Mouse (Mus musculus): Measurements from ENCODE around the gene Dcpp2. TPM values are rescaled to one million over a fixed set of nuclear protein-coding genes. Genes with fewer than 3 reads are reported as not detected.
"Not testable (repeated sequence)": the region's sequence is repeated elsewhere in the genome, so short reads cannot be mapped to it uniquely, and the experiment has no call there.

Dcpp2 gene
- not detected in 2 replicates for polyA plus RNA-seq (2014; fragmentation: Nextera tagmentation; extraction: Ambion mirVana)

DNA sequence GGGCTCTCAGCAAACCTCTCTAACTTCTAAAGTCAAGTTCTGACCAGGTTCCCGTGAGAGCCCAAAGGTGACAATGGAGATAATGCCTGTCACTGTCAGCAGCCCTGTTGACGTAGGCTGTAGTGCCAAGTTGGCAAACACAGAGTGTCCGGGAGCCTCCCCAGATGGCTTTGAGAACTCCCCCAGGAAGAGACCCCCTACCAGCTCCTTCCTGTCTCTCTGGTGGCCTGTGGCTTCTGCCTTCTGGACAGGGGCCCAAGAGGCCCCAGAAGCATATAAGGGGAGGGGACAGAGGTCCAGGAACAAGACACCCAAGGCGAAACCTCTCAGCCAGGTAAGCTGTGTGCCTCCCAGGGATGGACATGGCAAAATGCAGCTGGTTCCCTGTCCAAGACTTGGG is at the start of gene Dcpp2, which contains the start of gene Dcpp1:
TSS of gene Dcpp2 (plus strand) at position 305 of the 400 bp plus-strand sequence.
TSS of gene Dcpp1 (plus strand) at position 301 of the 400 bp plus-strand sequence.
- not testable (repeated sequence) for H3K27me3 ChIP-seq (ENCODE audit: control insufficient read depth, insufficient read depth, low read length); H3K27ac ChIP-seq (ENCODE audit: low read depth, low read length); H3K4me2 ChIP-seq (ENCODE audit: low read depth, low read length); ATAC-seq (ENCODE audit: low read depth); H3K9me3 ChIP-seq (ENCODE audit: control insufficient read depth, low read length); H3K9ac ChIP-seq (replicated peaks; ENCODE audit: low read depth, low read length); H3K4me1 ChIP-seq (ENCODE audit: control insufficient read depth, insufficient read depth, low read length); H3K36me3 ChIP-seq (ENCODE audit: control insufficient read depth, insufficient read depth, low read length); H3K4me3 ChIP-seq (ENCODE audit: low read depth, low read length)
- WGBS: 74% methylated on average over 4 of the region's 4 CpGs

GRCm38 (mm10) chr17:23831201-23831600 is 49.5 kb upstream of the Dcpp2 start:
- Histone ChIP-seq H3K27me3 (ENCODE audit: control insufficient read depth, insufficient read depth, low read length) (peaks cover 3% of the 10 kb centered on the region; the same call in 1 of the 2 replicates), H3K9me3 (ENCODE audit: control insufficient read depth, low read length) (no peaks in the 10 kb centered on the region), H3K4me3 (ENCODE audit: low read depth, low read length) (no peak overlapping the region), H3K4me1 (ENCODE audit: control insufficient read depth, insufficient read depth, low read length) (peaks cover 16% of the 10 kb centered on the region), H3K27ac (ENCODE audit: low read depth, low read length) (no peak overlapping the region), H3K36me3 (ENCODE audit: control insufficient read depth, insufficient read depth, low read length) (peaks cover 3% of the 10 kb centered on the region), H3K9ac (replicated peaks; ENCODE audit: low read depth, low read length) (no peak overlapping the region), H3K4me2 (ENCODE audit: low read depth, low read length) (no peak overlapping the region)
- 100% methylated on average over 1 of the region's 1 CpGs for WGBS
- no peak for ATAC-seq (ENCODE audit: low read depth)

DNA sequence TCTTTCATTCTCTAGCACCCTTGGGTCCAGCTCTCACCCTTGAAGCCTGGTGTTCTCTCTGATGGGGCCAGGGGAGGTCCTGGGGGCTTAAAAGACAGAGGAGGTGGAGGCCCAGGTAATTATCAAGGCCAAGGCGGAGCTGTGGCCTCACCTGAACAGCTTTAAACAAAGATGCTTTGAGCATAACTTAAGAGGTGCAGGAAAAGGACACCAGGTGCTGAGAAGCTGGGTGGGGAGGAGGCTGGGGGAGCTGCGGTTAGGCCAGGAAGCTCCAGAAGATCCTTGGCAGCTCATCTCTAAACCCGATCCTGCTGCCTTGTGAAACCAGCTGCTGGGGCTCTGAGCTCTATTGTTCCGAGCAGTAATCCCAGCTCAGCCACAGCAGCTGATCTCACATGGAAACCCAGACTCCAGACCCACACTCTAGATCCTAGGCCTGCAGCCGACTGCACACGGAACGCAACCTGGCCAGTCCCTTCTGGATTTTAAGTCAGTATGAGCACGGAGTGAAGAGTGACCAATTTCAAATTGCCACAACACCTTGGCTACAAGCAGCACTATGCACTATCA is 44.6 kb upstream of the Dcpp2 start, which contains the start of gene Prss33:
TSS of gene Prss33 (minus strand) at position 51 of the 570 bp plus-strand sequence.
- Histone ChIP-seq H3K27me3 (ENCODE audit: control insufficient read depth, insufficient read depth, low read length) (peaks cover 3% of the 10 kb centered on the region; the same call in 1 of the 2 replicates), H3K36me3 (ENCODE audit: control insufficient read depth, insufficient read depth, low read length) (no peaks in the 10 kb centered on the region), H3K9me3 (ENCODE audit: control insufficient read depth, low read length) (no peaks in the 10 kb centered on the region), H3K4me3 (ENCODE audit: low read depth, low read length) (no peak within 1 kb of the TSS), H3K27ac (ENCODE audit: low read depth, low read length) (no peak within 1 kb of the TSS), H3K4me2 (ENCODE audit: low read depth, low read length) (no peak within 1 kb of the TSS), H3K9ac (replicated peaks; ENCODE audit: low read depth, low read length) (no peak within 1 kb of the TSS), H3K4me1 (ENCODE audit: control insufficient read depth, insufficient read depth, low read length) (no peaks in the 10 kb centered on the region)
- ATAC-seq (ENCODE audit: low read depth): no peak
- 76% methylated on average over 8 of the region's 8 CpGs for WGBS

GRCm38 (mm10) chr17:23841145-23841544 is 39.5 kb upstream of the Dcpp2 start:
- H3K27ac ChIP-seq (ENCODE audit: low read depth, low read length): no peak overlapping the region
- no peak overlapping the region for H3K4me2 ChIP-seq (ENCODE audit: low read depth, low read length)
- no peaks in the 10 kb centered on the region for H3K36me3 ChIP-seq (ENCODE audit: control insufficient read depth, insufficient read depth, low read length)
- no peak overlapping the region for H3K9ac ChIP-seq (replicated peaks; ENCODE audit: low read depth, low read length)
- no peaks in the 10 kb centered on the region for H3K27me3 ChIP-seq (ENCODE audit: control insufficient read depth, insufficient read depth, low read length)
- no peak overlapping the region for H3K4me3 ChIP-seq (ENCODE audit: low read depth, low read length)
- WGBS: 32% methylated on average over 4 of the region's 4 CpGs
- peak; percentile 30; the same call in 1 of the 2 replicates for ATAC-seq (ENCODE audit: low read depth)
- H3K4me1 ChIP-seq (ENCODE audit: control insufficient read depth, insufficient read depth, low read length): no peaks in the 10 kb centered on the region
- H3K9me3 ChIP-seq (ENCODE audit: control insufficient read depth, low read length): no peaks in the 10 kb centered on the region

DNA sequence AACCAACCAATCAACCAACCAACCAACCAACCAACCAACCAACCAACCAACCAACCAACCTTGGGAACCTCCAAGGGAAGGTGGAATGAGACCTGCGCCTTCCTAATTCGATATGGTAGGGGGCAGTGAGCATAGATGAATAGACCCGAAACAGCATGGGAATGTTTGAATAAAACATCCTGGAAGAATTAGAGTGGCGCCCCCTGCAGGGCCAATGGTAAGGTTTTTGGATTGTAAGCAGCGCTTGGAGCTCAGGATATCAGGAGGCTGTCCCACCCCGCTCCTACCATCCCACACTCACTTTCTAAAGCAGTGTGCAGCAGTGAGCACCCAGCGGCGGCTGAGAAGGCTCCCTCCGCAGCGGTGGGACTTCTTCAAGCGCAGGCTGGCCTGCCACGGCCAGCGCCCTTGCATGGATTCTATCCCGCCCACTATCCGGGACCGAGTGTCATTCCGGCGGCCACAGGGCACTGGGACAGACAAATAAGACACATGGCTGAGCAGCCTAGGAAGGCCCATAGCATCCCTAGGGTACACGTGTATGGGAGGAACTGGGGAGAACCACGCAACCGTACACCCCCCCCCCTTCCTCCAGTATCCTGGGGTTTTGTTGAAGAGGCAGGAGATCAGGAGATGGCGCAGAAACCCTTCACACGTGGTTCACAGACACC is 37.4 kb upstream of the Dcpp2 start:
- no peaks in the 10 kb centered on the region for H3K9me3 ChIP-seq (ENCODE audit: control insufficient read depth, low read length)
- H3K4me3 ChIP-seq (ENCODE audit: low read depth, low read length): no peak overlapping the region
- H3K4me2 ChIP-seq (ENCODE audit: low read depth, low read length): 0 out of 2 replicates have a peak overlapping the region, but pooled peaks have one; percentile 7
- WGBS: 43% methylated on average over 23 of the region's 23 CpGs
- no peaks in the 10 kb centered on the region for H3K36me3 ChIP-seq (ENCODE audit: control insufficient read depth, insufficient read depth, low read length)
- no peak overlapping the region for H3K9ac ChIP-seq (replicated peaks; ENCODE audit: low read depth, low read length)
- ATAC-seq (ENCODE audit: low read depth): no peak; the same call in 1 of the 2 replicates
- no peak overlapping the region for H3K27ac ChIP-seq (ENCODE audit: low read depth, low read length)
- H3K4me1 ChIP-seq (ENCODE audit: control insufficient read depth, insufficient read depth, low read length): no peaks in the 10 kb centered on the region
- H3K27me3 ChIP-seq (ENCODE audit: control insufficient read depth, insufficient read depth, low read length): no peaks in the 10 kb centered on the region

GRCm38 (mm10) chr17:23843812-23844273 is 36.8 kb upstream of the Dcpp2 start, which contains the start of the genes Prss32 and Prss41:
TSS of gene Prss32 (plus strand) at chr17:23843855.
TSS of gene Prss41 (minus strand) at chr17:23844172.
- WGBS: 14% methylated on average over 19 of the region's 19 CpGs
- H3K9ac ChIP-seq (replicated peaks; ENCODE audit: low read depth, low read length): no peak within 1 kb of the TSS
- H3K27me3 ChIP-seq (ENCODE audit: control insufficient read depth, insufficient read depth, low read length): no peaks in the 10 kb centered on the region
- peak; percentile 55; the same call in 1 of the 2 replicates for ATAC-seq (ENCODE audit: low read depth)
- H3K4me1 ChIP-seq (ENCODE audit: control insufficient read depth, insufficient read depth, low read length): no peaks in the 10 kb centered on the region
- no peak within 1 kb of the TSS for H3K4me3 ChIP-seq (ENCODE audit: low read depth, low read length)
- H3K27ac ChIP-seq (ENCODE audit: low read depth, low read length): no peak within 1 kb of the TSS
- H3K4me2 ChIP-seq (ENCODE audit: low read depth, low read length): 0 out of 2 replicates have a peak within 1 kb of the TSS, but pooled peaks have one; percentile 7
- no peaks in the 10 kb centered on the region for H3K9me3 ChIP-seq (ENCODE audit: control insufficient read depth, low read length)
- no peaks in the 10 kb centered on the region for H3K36me3 ChIP-seq (ENCODE audit: control insufficient read depth, insufficient read depth, low read length)

DNA sequence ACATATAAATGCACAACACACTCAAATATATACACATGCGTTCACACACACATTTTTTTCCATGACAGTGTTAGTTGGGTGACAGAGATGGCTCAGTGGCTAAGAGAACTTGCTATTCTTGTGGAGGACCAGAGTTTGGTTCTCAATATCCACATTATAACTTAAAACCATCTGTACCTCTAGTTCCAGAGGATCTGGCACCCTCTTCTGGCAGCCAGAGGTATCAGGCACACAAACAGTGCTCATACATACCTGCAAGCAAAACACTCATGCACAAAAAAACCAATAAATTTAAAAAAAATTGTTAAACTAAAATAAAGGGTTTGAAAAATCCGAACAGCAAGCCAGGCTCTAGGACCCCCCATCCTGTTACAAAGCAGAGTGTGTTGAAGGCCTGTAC is 30.7 kb upstream of the Dcpp2 start:
- Histone ChIP-seq H3K9me3 (ENCODE audit: control insufficient read depth, low read length) (no peaks in the 10 kb centered on the region), H3K27ac (ENCODE audit: low read depth, low read length) (no peak overlapping the region), H3K36me3 (ENCODE audit: control insufficient read depth, insufficient read depth, low read length) (no peaks in the 10 kb centered on the region), H3K4me3 (ENCODE audit: low read depth, low read length) (no peak overlapping the region), H3K4me1 (ENCODE audit: control insufficient read depth, insufficient read depth, low read length) (no peaks in the 10 kb centered on the region), H3K4me2 (ENCODE audit: low read depth, low read length) (no peak overlapping the region), H3K9ac (replicated peaks; ENCODE audit: low read depth, low read length) (no peak overlapping the region), H3K27me3 (ENCODE audit: control insufficient read depth, insufficient read depth, low read length) (no peaks in the 10 kb centered on the region)
- 64% methylated on average over 2 of the region's 2 CpGs for WGBS
- ATAC-seq (ENCODE audit: low read depth): no peak

DNA sequence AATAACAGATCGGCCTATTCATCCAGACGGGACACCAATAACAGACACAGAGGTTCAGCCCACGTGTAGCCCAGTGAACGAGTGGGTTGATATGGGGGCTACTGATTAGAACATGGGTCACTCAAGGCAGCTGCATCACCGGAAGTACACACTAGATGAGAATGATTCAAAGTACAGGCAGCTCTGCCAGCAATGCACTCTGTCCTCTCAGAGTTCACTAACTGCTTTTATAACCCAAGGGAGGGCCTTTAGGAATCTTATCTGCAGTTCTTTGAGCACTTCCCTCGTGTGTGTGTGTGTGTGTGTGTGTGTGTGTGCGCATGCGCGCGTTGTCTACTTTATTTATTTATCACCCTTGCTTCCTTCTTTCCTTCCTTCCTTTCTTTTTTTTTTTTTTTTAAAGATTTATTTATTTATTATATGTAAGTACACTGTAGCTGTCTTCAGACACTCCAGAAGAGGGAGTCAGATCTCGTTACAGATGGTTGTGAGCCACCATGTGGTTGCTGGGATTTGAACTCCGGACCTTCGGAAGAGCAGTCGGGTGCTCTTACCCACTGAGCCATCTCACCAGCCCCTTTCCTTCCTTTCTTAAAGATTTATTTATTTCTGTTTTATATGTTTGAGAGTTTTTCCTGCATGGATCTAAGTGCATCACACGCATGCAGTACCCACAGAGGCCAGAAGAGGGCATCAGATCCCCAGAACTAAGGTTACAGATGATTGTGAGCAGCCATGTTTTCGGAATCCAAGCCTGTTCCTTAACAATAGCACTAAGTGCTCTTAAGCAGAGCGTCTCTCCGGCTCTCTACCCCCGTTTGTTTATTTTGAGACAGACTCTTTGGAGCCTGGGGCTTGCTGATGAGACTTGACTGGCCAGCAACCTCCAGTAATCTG is 29.6 kb upstream of the Dcpp2 start:
- H3K9me3 ChIP-seq (ENCODE audit: control insufficient read depth, low read length): no peaks in the 10 kb centered on the region
- no peak overlapping the region for H3K9ac ChIP-seq (replicated peaks; ENCODE audit: low read depth, low read length)
- no peak overlapping the region for H3K4me2 ChIP-seq (ENCODE audit: low read depth, low read length)
- no peaks in the 10 kb centered on the region for H3K4me1 ChIP-seq (ENCODE audit: control insufficient read depth, insufficient read depth, low read length)
- no peaks in the 10 kb centered on the region for H3K27me3 ChIP-seq (ENCODE audit: control insufficient read depth, insufficient read depth, low read length)
- H3K4me3 ChIP-seq (ENCODE audit: low read depth, low read length): no peak overlapping the region
- peak; percentile 76; the same call in 1 of the 2 replicates for ATAC-seq (ENCODE audit: low read depth)
- H3K36me3 ChIP-seq (ENCODE audit: control insufficient read depth, insufficient read depth, low read length): no peaks in the 10 kb centered on the region
- H3K27ac ChIP-seq (ENCODE audit: low read depth, low read length): no peak overlapping the region
- 61% methylated on average over 18 of the region's 19 CpGs for WGBS
